Mouse (Mus musculus) CH12.LX (cell line): ENCODE data around the gene Ube2e1. TPM values are rescaled to one million over a fixed set of nuclear protein-coding genes. Genes with fewer than 3 reads are reported as not detected.

Source experiments
- DNase-seq: peaks from one replicate; pipeline ENCODE4 v3.0.0-alpha.2; 2013; ENCODE audit errors: extremely low read depth
- H3K27ac ChIP-seq: 2 replicates; pipeline ENCODE4 v1.5.1; 2012; ENCODE audit warnings: low read depth, mild to moderate bottlenecking, control low read depth, moderate library complexity; ENCODE audit not compliant: insufficient read depth
- H3K27me3 ChIP-seq: replicated peaks from 2 replicates; pipeline ENCODE3; 2012; ENCODE audit warnings: inconsistent platforms
- H3K36me3 ChIP-seq, 2 experiments: replicated peaks in 1 of 2; 2 replicates each; pipeline versions ENCODE3 to v1.6.1; 2012; ENCODE audit warnings: inconsistent platforms in 1 of 2, low read length in 1 of 2, mild to moderate bottlenecking in 1 of 2, mixed read lengths in 1 of 2, moderate library complexity in 1 of 2; ENCODE audit not compliant: control insufficient read depth in 1 of 2, insufficient read depth in 1 of 2
- H3K4me1 ChIP-seq, 2 experiments: 2 replicates each; pipeline ENCODE4 v1.6.1; 2012; ENCODE audit warnings: inconsistent platforms in 1 of 2, moderate library complexity in 1 of 2; ENCODE audit not compliant: insufficient read depth in 2 of 2, control insufficient read depth in 1 of 2
- H3K4me2 ChIP-seq: 2 replicates; pipeline ENCODE4 v1.6.1; 2012; ENCODE audit warnings: low read depth, mild to moderate bottlenecking, control low read depth; ENCODE audit not compliant: poor library complexity, insufficient read depth, severe bottlenecking
- H3K4me3 ChIP-seq, 3 experiments: fragments of 150-350 bp in 1 of 3; sonication (generic) in 1 of 3; replicated peaks in 1 of 3; 2 replicates each; pipeline versions ENCODE3 to v1.5.1; 2011 to 2012; ENCODE audit warnings: low read depth in 2 of 3, low read length in 2 of 3, mild to moderate bottlenecking in 2 of 3, moderate library complexity in 2 of 3, control low read depth in 1 of 3, improper control_type of control experiment in 1 of 3, inconsistent platforms in 1 of 3, mixed read lengths in 1 of 3; ENCODE audit not compliant: poor library complexity in 1 of 3
- H3K79me2 ChIP-seq: replicated peaks from 2 replicates; pipeline ENCODE4 v1.6.1; 2012; ENCODE audit warnings: mild to moderate bottlenecking, moderate library complexity; ENCODE audit not compliant: control insufficient read depth, poor library complexity, insufficient read depth, severe bottlenecking; ENCODE audit errors: extremely low read depth
- H3K9ac ChIP-seq: 2 replicates; pipeline ENCODE4 v1.6.1; 2012; ENCODE audit warnings: low read depth, mild to moderate bottlenecking, control low read depth, moderate library complexity; ENCODE audit not compliant: insufficient read depth
- H3K9me3 ChIP-seq: replicated peaks from 2 replicates; pipeline ENCODE3; 2012; ENCODE audit warnings: low read length, inconsistent platforms, mixed read lengths
- CHD2 ChIP-seq: IDR thresholded peaks from 2 replicates; pipeline ENCODE4 v1.6.1; 2011; ENCODE audit warnings: low read length, improper control_type of control experiment
- E2F4 ChIP-seq: IDR thresholded peaks from 2 replicates; pipeline ENCODE4 v1.6.1; 2011; ENCODE audit warnings: low read depth, low read length, improper control_type of control experiment; ENCODE audit not compliant: insufficient replicate concordance
- ELF1 ChIP-seq: IDR thresholded peaks from 2 replicates; pipeline ENCODE4 v1.6.1; 2014; ENCODE audit warnings: low read depth, mild to moderate bottlenecking, inconsistent platforms, low read length, improper control_type of control experiment
- EP300 ChIP-seq: IDR thresholded peaks from 2 replicates; pipeline ENCODE4 v1.6.1; 2011; ENCODE audit warnings: low read length, improper control_type of control experiment
- ETS1 ChIP-seq: conservative IDR thresholded peaks from 2 replicates; pipeline ENCODE4 v1.6.1; 2012; ENCODE audit warnings: low read depth, mild to moderate bottlenecking, inconsistent platforms, low read length, improper control_type of control experiment, moderate library complexity
- GABPA ChIP-seq: IDR thresholded peaks from 2 replicates; pipeline ENCODE4 v1.6.1; 2012; ENCODE audit warnings: low read depth, low read length, improper control_type of control experiment, inconsistent platforms; ENCODE audit not compliant: insufficient replicate concordance
- HCFC1 ChIP-seq: IDR thresholded peaks from 2 replicates; pipeline ENCODE4 v1.6.1; 2012; ENCODE audit warnings: low read depth, mild to moderate bottlenecking, inconsistent platforms, low read length, improper control_type of control experiment
- JUN ChIP-seq: IDR thresholded peaks from 2 replicates; pipeline ENCODE4 v1.6.1; 2011; ENCODE audit warnings: low read depth, mild to moderate bottlenecking, low read length, improper control_type of control experiment, moderate library complexity; ENCODE audit not compliant: insufficient read depth
- MAFK ChIP-seq: IDR thresholded peaks from 2 replicates; pipeline ENCODE4 v1.6.1; 2011; ENCODE audit warnings: low read length, improper control_type of control experiment; ENCODE audit not compliant: insufficient replicate concordance
- MAZ ChIP-seq: IDR thresholded peaks from 2 replicates; pipeline ENCODE4 v1.6.1; 2012; ENCODE audit warnings: low read depth, mild to moderate bottlenecking, inconsistent platforms, low read length, improper control_type of control experiment, moderate library complexity
- MEF2A ChIP-seq: IDR thresholded peaks from 2 replicates; pipeline ENCODE4 v1.6.1; 2014; ENCODE audit warnings: low read depth, mild to moderate bottlenecking, inconsistent platforms, low read length, improper control_type of control experiment, borderline replicate concordance
- NRF1 ChIP-seq: IDR thresholded peaks from 2 replicates; pipeline ENCODE4 v1.6.1; 2014; ENCODE audit warnings: low read depth, mild to moderate bottlenecking, inconsistent platforms, low read length, improper control_type of control experiment, moderate library complexity
- PAX5 ChIP-seq: IDR thresholded peaks from 2 replicates; pipeline ENCODE4 v1.6.1; 2012; ENCODE audit warnings: low read length, inconsistent platforms, mixed read lengths
- POLR2A ChIP-seq: IDR thresholded peaks from 2 replicates; pipeline ENCODE4 v1.6.1; 2011; ENCODE audit warnings: low read depth, mild to moderate bottlenecking, improper control_type of control experiment, low read length
- POLR2AphosphoS2 ChIP-seq: IDR thresholded peaks from 2 replicates; pipeline ENCODE4 v1.6.1; 2011; ENCODE audit warnings: low read depth, low read length, improper control_type of control experiment
- RAD21 ChIP-seq: IDR thresholded peaks from 2 replicates; pipeline ENCODE4 v1.6.1; 2011; ENCODE audit warnings: low read depth, mild to moderate bottlenecking, low read length, improper control_type of control experiment, moderate library complexity
- RCOR1 ChIP-seq: conservative IDR thresholded peaks from 2 replicates; pipeline ENCODE4 v1.6.1; 2012; ENCODE audit warnings: low read depth, mild to moderate bottlenecking, inconsistent platforms, low read length, improper control_type of control experiment
- SIN3A ChIP-seq: IDR thresholded peaks from 2 replicates; pipeline ENCODE4 v1.6.1; 2012; ENCODE audit warnings: low read length, improper control_type of control experiment, inconsistent platforms
- TBP ChIP-seq: conservative IDR thresholded peaks from 2 replicates; pipeline ENCODE4 v1.6.1; 2011; ENCODE audit warnings: low read depth, low read length, improper control_type of control experiment
- TCF12 ChIP-seq: IDR thresholded peaks from 2 replicates; pipeline ENCODE4 v1.6.1; 2014; ENCODE audit warnings: low read depth, mild to moderate bottlenecking, inconsistent platforms, low read length, improper control_type of control experiment
- USF1 ChIP-seq: IDR thresholded peaks from 2 replicates; pipeline ENCODE4 v1.6.1; 2014; ENCODE audit warnings: low read depth, mild to moderate bottlenecking, inconsistent platforms, low read length, improper control_type of control experiment
- USF2 ChIP-seq: conservative IDR thresholded peaks from 2 replicates; pipeline ENCODE4 v1.6.1; 2011; ENCODE audit warnings: low read depth, low read length, improper control_type of control experiment
- ZC3H11A ChIP-seq: IDR thresholded peaks from 2 replicates; pipeline ENCODE4 v1.6.1; 2012; ENCODE audit warnings: low read depth, mild to moderate bottlenecking, inconsistent platforms, low read length, improper control_type of control experiment
- dilution Hi-C: fragments of 300-500 bp; cut with MboI; formaldehyde crosslinking; loops from 2 replicates; pipeline ENCODE4 v1.14.3; 2020; ENCODE audit warnings: low sequenced_read_pairs; ENCODE audit not compliant: extremely low pct_unique_long_range_greater_than_20kb, extremely low pct_ligation_motif_present
- in situ Hi-C: fragments of 300-500 bp; cut with MboI; formaldehyde crosslinking; loops from 3 replicates; pipeline ENCODE4 v1.14.3; 2019; ENCODE audit warnings: low sequenced_read_pairs, low pct_ligation_motif_present, low pct_unique_long_range_greater_than_20kb, mixed read lengths
- polyA plus RNA-seq: library from polyadenylated mRNA; unstranded; fragments of >175 nt; gene quantifications from 2 replicates; pipeline ENCODE4 v1.2.1, GENCODE M21; 2012; ENCODE audit warnings: low read depth; ENCODE audit not compliant: insufficient read length
- total RNA-seq, 2 experiments: library from RNA; depleted of rRNA; stranded (reverse); fragments of 300-350 nt in 1 of 2; fragments of >200 nt in 1 of 2; gene quantifications; 2 replicates each; pipeline ENCODE4 v1.2.3; 2012 to 2014

Ube2e1 gene
- total and polyA plus RNA-seq, 3 experiments, result 28.1 to 202 (median 183) TPM

- no peak for TF ChIP-seq USF1
- no peak for TF ChIP-seq NRF1
- no peak for TF ChIP-seq MAZ
- no peak for TF ChIP-seq TCF12
- no peak for TF ChIP-seq ELF1
- TF ChIP-seq E2F4, result no peak
- TF ChIP-seq EP300, result no peak
- no peak for TF ChIP-seq PAX5
- TF ChIP-seq, all 38 proteins: peak for 0
- in situ Hi-C loops (loop anchor here (5.0 kb wide), 1 partner anchor 138 kb away; no protein-coding TSS in a partner anchor), dilution Hi-C loops (no loop called here)
- Histone ChIP-seq H3K27me3 (no peaks in the 10 kb centered on the region), H3K4me3 (no peak overlapping the region), H3K27ac (no peak overlapping the region), H3K36me3 (no peaks in the 10 kb centered on the region), H3K9me3 (no peaks in the 10 kb centered on the region), H3K4me2 (no peak overlapping the region), H3K79me2 (no peaks in the 10 kb centered on the region), H3K4me1 (peaks cover 0 to 16% of the 10 kb centered on the region in 2 experiments; a peak in 2 of 4 replicates), H3K9ac (no peak overlapping the region)
- no peak for DNase-seq
These were observed 18.2 kb upstream of the Ube2e1 start for GRCm38 (mm10) chr14:18349871-18350270.

- in situ Hi-C loops, result no loop called here
- H3K36me3 ChIP-seq, result no peaks in the 10 kb centered on the region
These were observed 11.9 kb upstream of the Ube2e1 start for GRCm38 (mm10) chr14:18343589-18343988.

GRCm38 (mm10) chr14:18342749-18343148, 11.1 kb upstream of the Ube2e1 start:
- no peaks in the 10 kb centered on the region for H3K4me1 ChIP-seq
- H3K36me3 ChIP-seq, result no peaks in the 10 kb centered on the region
- no peak overlapping the region for H3K4me2 ChIP-seq
- H3K79me2 ChIP-seq, result no peaks in the 10 kb centered on the region
- no peak for TF ChIP-seq GABPA
- TF ChIP-seq NRF1, result no peak
- no peak for TF ChIP-seq RAD21
- TF ChIP-seq SIN3A, result no peak
- no peak for TF ChIP-seq ETS1
- no peak for TF ChIP-seq MEF2A
- no peak for TF ChIP-seq HCFC1
- no peak for TF ChIP-seq RCOR1
- TF ChIP-seq EP300, result no peak
- no peak for TF ChIP-seq ZC3H11A
- no peak for TF ChIP-seq ELF1
- no peak for TF ChIP-seq E2F4
- TF ChIP-seq CHD2, result no peak
- TF ChIP-seq USF2, result no peak
- no peak for TF ChIP-seq POLR2A
- TF ChIP-seq JUN, result no peak
- no peak for TF ChIP-seq POLR2AphosphoS2
- TF ChIP-seq MAFK, result no peak
- H3K9ac ChIP-seq, result no peak overlapping the region
- no peak for DNase-seq
- dilution Hi-C loops, result no loop called here
- H3K4me3 ChIP-seq, result no peak overlapping the region
- in situ Hi-C loops, result no loop called here
- H3K27me3 ChIP-seq, result no peaks in the 10 kb centered on the region
- no peak overlapping the region for H3K27ac ChIP-seq
- no peaks in the 10 kb centered on the region for H3K9me3 ChIP-seq

More at GRCm38 (mm10) chr14:18343589-18343988, 11.9 kb upstream of the Ube2e1 start:
- H3K27ac ChIP-seq, result no peak overlapping the region
- H3K79me2 ChIP-seq, result no peaks in the 10 kb centered on the region
- DNase-seq, result no peak
- no peaks in the 10 kb centered on the region for H3K4me1 ChIP-seq
- H3K9me3 ChIP-seq, result no peaks in the 10 kb centered on the region
- H3K27me3 ChIP-seq, result no peaks in the 10 kb centered on the region
- H3K9ac ChIP-seq, result no peak overlapping the region
- TF ChIP-seq TBP (no peak), MEF2A (0 out of 2 replicates have a peak, but pooled peaks have one; percentile 14), ELF1 (no peak)
- no peak overlapping the region for H3K4me3 ChIP-seq
- H3K4me2 ChIP-seq, result no peak overlapping the region
- dilution Hi-C loops, result no loop called here
